Mouse (Mus musculus) lung, postnatal 0 days (tissue): Measurements from ENCODE around the gene Mlc1.

Experiments
- CTCF ChIP-seq: IDR thresholded peaks from 2 replicates; pipeline ENCODE4 v1.5.1; 2016; ENCODE audit warnings: antibody characterized with exemption, mild to moderate bottlenecking
- EP300 ChIP-seq: IDR thresholded peaks from 2 replicates; pipeline ENCODE4 v1.6.1; 2016; ENCODE audit warnings: antibody characterized with exemption, mild to moderate bottlenecking, control low read depth

GRCm38 (mm10) chr15:88964070-88964578 lies 14.7 kb downstream of the Mlc1 start:
- TF ChIP-seq EP300, result no peak
- no peak for TF ChIP-seq CTCF
